Mouse (Mus musculus) layer of hippocampus, postnatal 14 days (tissue): Measurements from ENCODE around the gene Zfp536. TPM values are rescaled to one million over a fixed set of nuclear protein-coding genes. Genes with fewer than 3 reads are reported as not detected.
A peak's percentile ranks its signal among the peaks of the same experiment; 100 is the strongest.

Experiments
- DNase-seq, 2 experiments: peaks; one replicate each; pipeline ENCODE4 v3.0.0; 2021 to 2022; ENCODE audit warnings: low spot score in 2 of 2, mixed read lengths in 1 of 2
- long read RNA-seq, 2 experiments: library from polyadenylated mRNA; stranded (forward); transcript quantifications; one replicate each; pipeline ENCODE4 v2.0.0; 2021
- total RNA-seq, 2 experiments: library from RNA; stranded (reverse); gene quantifications; 2 replicates each; pipeline ENCODE4 v1.2.3; 2021

Zfp536 gene
- 10 to 100 TPM; 49.4 to 49.5 TPM for total RNA-seq
- long read RNA-seq, experiment 1, partial matches to known transcripts = 0 of 3 reads
- long read RNA-seq, experiment 1, other reads (novel, unspliced or antisense) = 3 of 3 reads
- long read RNA-seq, experiment 2, full-length matches to known transcripts = 1 of 6 reads
- long read RNA-seq, experiment 2, partial matches to known transcripts = 4 of 6 reads
- long read RNA-seq, experiment 2, other reads (novel, unspliced or antisense) = 1 of 6 reads

- DNase-seq = no peak
Measured at GRCm38 (mm10) chr7:37773312-37773702, at the start of gene Zfp536. Gene Zfp536 (minus strand): TSS chr7:37773641.

GRCm38 (mm10) chr7:37820670-37821301 is 47.3 kb upstream of the Zfp536 start:
- DNase-seq = no peak

- no peak for DNase-seq
Measured at GRCm38 (mm10) chr7:37818631-37819340, 45.3 kb upstream of the Zfp536 start.

DNA sequence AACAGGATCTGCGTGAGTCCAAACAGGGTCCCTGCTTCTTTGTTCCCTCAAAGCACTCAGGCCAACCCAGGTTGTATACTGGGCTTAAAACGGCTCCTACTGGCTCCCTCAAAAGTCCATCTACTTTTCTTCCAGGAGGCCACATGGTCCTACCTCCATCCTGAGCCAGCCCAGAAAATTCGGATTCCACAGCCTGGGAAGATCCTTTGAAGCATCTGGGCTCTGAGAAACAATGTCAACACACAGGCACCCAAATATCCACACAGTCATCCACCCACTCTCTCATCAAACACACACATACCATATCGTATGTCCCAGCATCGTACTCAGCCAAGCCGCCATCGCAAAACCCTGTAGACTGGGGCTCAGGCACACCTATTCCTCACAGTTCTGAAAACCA is 43.5 kb upstream of the Zfp536 start:
- DNase-seq = no peak

GRCm38 (mm10) chr7:37814844-37815406 is 41.5 kb upstream of the Zfp536 start:
- no peak for DNase-seq

- DNase-seq = no peak
Measured at GRCm38 (mm10) chr7:37813676-37814075, 40.2 kb upstream of the Zfp536 start.

DNA sequence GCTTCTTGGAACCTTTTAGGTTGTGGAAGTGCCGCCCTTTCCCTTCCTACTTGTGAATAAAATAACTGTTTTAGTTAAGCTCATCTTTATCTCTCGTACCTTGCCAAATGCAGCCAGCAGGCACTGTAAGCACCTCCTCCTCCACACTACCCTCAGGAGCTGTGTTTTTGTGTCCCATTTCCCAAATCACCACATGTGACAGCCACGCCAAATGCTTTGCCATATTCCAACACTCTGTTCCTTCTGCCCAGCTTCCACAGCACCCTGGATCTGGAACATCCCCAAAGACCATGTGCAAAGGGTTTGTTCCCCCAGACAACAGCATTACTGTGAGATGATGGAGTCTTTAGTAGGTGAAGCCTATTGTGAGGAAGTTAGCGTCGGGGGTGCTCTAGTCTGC is 36.5 kb upstream of the Zfp536 start:
- no peak for DNase-seq

- DNase-seq = no peak
Measured at GRCm38 (mm10) chr7:37809001-37809400, 35.6 kb upstream of the Zfp536 start.

- no peak for DNase-seq
Measured at GRCm38 (mm10) chr7:37801160-37801559, 27.7 kb upstream of the Zfp536 start.

- DNase-seq = no peak
Measured at GRCm38 (mm10) chr7:37788721-37789120, 15.3 kb upstream of the Zfp536 start.

- peak in 1 of 2 experiments; percentile 51 for DNase-seq
Measured at GRCm38 (mm10) chr7:37775502-37775901, 2.1 kb upstream of the Zfp536 start.

GRCm38 (mm10) chr7:37774463-37774970 is 1.1 kb upstream of the Zfp536 start:
- no peak for DNase-seq

DNA sequence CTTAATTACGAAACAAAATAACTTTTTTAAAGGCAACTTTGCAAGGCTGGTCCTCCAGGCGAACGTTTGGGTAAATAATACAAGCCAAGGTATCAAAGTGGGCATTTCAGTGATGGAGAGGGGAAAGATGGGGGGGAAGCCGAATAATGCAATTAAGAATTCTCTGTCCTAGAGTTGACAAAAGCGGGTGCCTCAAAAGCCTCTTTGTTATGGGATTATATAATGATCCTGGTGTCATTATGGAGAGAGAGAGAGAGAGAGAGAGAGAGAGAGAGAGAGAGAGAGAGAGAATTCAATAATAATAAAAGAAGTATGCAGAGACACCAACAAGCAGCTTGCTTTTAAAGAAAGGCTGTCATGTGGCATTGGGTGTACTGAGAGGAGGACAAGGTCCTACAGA is 465 bp upstream of the Zfp536 start:
- DNase-seq = no peak

- DNase-seq = peak; percentile 59 to 63
Measured at GRCm38 (mm10) chr7:37772376-37773311, 797 bp downstream of the Zfp536 start.

- peak in 1 of 2 experiments; percentile 36 for DNase-seq
Measured at GRCm38 (mm10) chr7:37771491-37772375, 1.7 kb downstream of the Zfp536 start.

GRCm38 (mm10) chr7:37770400-37771050 is 2.9 kb downstream of the Zfp536 start:
- peak; percentile 72 to 82 for DNase-seq

DNA sequence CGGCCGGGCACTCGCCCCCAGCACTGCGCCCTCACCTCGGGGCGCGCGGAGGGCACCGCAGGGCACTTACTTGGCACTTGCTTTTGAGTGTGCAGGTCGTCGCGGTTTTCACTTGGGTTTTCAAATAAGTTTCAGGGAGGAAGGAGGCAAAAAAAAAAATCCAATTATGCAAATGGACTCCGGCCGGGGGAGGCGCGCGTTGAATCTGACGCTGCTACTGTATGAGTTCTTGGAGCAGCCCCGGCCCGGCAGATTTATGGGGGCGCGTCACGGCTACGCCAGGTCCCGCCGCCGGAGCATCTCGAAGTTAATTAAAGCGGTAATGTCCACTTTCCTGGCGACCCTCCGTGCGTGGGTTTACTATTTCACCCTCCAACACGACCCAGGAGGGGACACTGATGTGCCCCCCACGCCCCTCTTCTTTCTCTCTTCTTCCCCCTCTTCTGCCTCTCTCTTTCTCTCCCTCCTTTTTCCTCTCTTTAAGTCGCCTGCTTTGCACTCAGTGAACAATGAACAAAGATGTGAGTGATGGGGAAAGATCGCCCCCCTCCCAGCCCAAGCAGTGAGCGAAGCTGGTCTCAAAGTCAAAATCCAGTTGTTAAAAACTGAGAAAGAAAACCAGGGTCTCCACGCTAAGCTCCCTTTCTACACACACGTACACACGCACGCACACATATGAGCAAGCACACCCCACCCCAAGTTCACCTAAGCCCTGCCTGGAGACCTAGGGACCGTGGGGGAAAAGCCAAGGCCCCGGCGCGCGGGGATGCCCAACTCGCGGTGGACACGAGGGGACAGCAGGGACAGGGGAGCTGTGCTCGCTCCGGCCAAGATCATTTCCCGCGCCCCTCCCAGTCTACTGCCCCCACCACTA is 3.7 kb downstream of the Zfp536 start:
- no peak for DNase-seq

- no peak for DNase-seq
Measured at GRCm38 (mm10) chr7:37769004-37769403, 4.4 kb downstream of the Zfp536 start.
